Mouse (Mus musculus) testis, adult 2 months (tissue): ENCODE data around the gene Agtr1b.

ENCODE experiments used
- CTCF ChIP-seq: fragments of 200-500 bp; IDR thresholded peaks from 2 replicates; pipeline ENCODE4 v1.5.1; 2012; ENCODE audit warnings: low read depth, mild to moderate bottlenecking, inconsistent platforms, low read length, moderate library complexity; ENCODE audit not compliant: control insufficient read depth, insufficient read depth, insufficient replicate concordance
- POLR2A ChIP-seq: fragments of 200-500 bp; IDR thresholded peaks from 2 replicates; pipeline ENCODE4 v1.6.1; 2012; ENCODE audit warnings: low read depth, mild to moderate bottlenecking, inconsistent platforms, low read length, moderate library complexity; ENCODE audit not compliant: control insufficient read depth

DNA sequence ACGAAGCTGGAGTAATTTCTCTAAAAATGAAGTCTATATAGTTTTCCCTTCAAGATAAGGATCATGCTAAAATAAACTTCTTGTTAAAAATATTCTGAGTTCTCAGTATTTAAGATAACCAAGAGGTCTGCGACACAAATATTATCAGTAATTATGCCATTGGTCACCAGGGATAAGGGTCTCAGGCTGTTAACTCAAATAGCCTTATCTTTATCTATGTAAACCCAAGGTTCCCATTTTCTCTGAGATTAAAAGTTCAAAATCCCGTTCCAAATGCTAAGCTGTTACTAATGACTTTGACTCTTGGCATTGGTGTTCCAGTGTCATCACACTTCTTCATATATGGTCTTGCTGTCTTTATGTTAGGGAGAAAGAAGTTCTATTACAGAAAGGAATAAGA is 71.4 kb downstream of the Agtr1b start:
- TF ChIP-seq CTCF (no peak), POLR2A (no peak)
